Mouse (Mus musculus) left cerebral cortex, adult 11 months (tissue): ENCODE results near the gene Olfr139.

Source experiments
- DNase-seq: peaks from one replicate; pipeline ENCODE4 v3.0.0; 2022; ENCODE audit warnings: low spot score

Gene Olfr139

GRCm38 (mm10) chr11:74056451-74056850, at the start of gene Olfr139, which contains the start of gene Olfr399:
Gene Olfr139 (minus strand): TSS chr11:74056551.
Gene Olfr399 (minus strand): TSS chr11:74056615.
- DNase-seq, result no peak

GRCm38 (mm10) chr11:74105066-74105465, 48.7 kb upstream of the Olfr139 start:
- DNase-seq, result no peak

- DNase-seq, result no peak
Measured at GRCm38 (mm10) chr11:74101507-74101906, 45.2 kb upstream of the Olfr139 start.

- no peak for DNase-seq
Measured at GRCm38 (mm10) chr11:74100724-74101123, 44.4 kb upstream of the Olfr139 start.

- no peak for DNase-seq
Measured at GRCm38 (mm10) chr11:74069655-74070054, 13.3 kb upstream of the Olfr139 start, which contains the start of gene Zfp616. Gene Zfp616 (plus strand): TSS chr11:74069955.

- no peak for DNase-seq
Measured at GRCm38 (mm10) chr11:74051347-74051746, 5.0 kb downstream of the Olfr139 start.
